Mouse (Mus musculus): ENCODE measurements at regions not wholly inside any gene's neighbourhood (a gene's known extent, or its start where the extent isn't known, plus 50 kb on each side); places are given as distances from the start of the nearest gene placed in this dataset.

- TF ChIP-seq REST (IDR thresholded peaks at IDR 0.05; ENCODE audit: insufficient read depth, insufficient read length) (no peak), POLR2AphosphoS2 (IDR thresholded peaks at IDR 0.05; ENCODE audit: insufficient read length, low read depth) (peak; percentile 84), POLR2A (IDR thresholded peaks at IDR 0.05; ENCODE audit: insufficient read length, low read depth) (peak; percentile 50), MAX (IDR thresholded peaks at IDR 0.05; ENCODE audit: low read depth) (no peak), TCF12 (IDR thresholded peaks at IDR 0.05; ENCODE audit: insufficient read depth, poor library complexity, severe bottlenecking) (no peak)
Observed at GRCm38 (mm10) chr1:20672246-20672645, 54.4 kb upstream of the Pkhd1 start.
